Mouse (Mus musculus) heart, adult 9 months (tissue): ENCODE results near the gene Eif4e1b.

ENCODE experiments used
- DNase-seq, 2 experiments: peaks; one replicate each; pipeline ENCODE4 v3.0.0; 2022; ENCODE audit warnings: low spot score in 2 of 2

The Eif4e1b gene

GRCm38 (mm10) chr13:54783698-54784097 is at the start of gene Eif4e1b:
Gene Eif4e1b (plus strand): TSS chr13:54783998.
- DNase-seq = no peak

- DNase-seq = no peak
Measured at GRCm38 (mm10) chr13:54736931-54737330, 46.9 kb upstream of the Eif4e1b start.

- peak in 1 of 2 experiments; percentile 1 for DNase-seq
Measured at GRCm38 (mm10) chr13:54737488-54738212, 46.1 kb upstream of the Eif4e1b start.

GRCm38 (mm10) chr13:54738213-54738601 is 45.6 kb upstream of the Eif4e1b start:
- no peak for DNase-seq

GRCm38 (mm10) chr13:54746110-54746509 is 37.7 kb upstream of the Eif4e1b start:
- no peak for DNase-seq

GRCm38 (mm10) chr13:54746896-54747295 is 36.9 kb upstream of the Eif4e1b start:
- DNase-seq = no peak

GRCm38 (mm10) chr13:54748190-54748589 is 35.6 kb upstream of the Eif4e1b start:
- DNase-seq = no peak

- DNase-seq = no peak
Measured at GRCm38 (mm10) chr13:54748721-54749060, 35.1 kb upstream of the Eif4e1b start.

GRCm38 (mm10) chr13:54749061-54749863 is 34.5 kb upstream of the Eif4e1b start:
- no peak for DNase-seq

- no peak for DNase-seq
Measured at GRCm38 (mm10) chr13:54749864-54750411, 33.9 kb upstream of the Eif4e1b start, which contains the start of gene Gprin1. Gene Gprin1 (minus strand): TSS chr13:54749874.

- DNase-seq = no peak
Measured at GRCm38 (mm10) chr13:54750699-54751098, 33.1 kb upstream of the Eif4e1b start.

- no peak for DNase-seq
Measured at GRCm38 (mm10) chr13:54752656-54753055, 31.1 kb upstream of the Eif4e1b start.

- no peak for DNase-seq
Measured at GRCm38 (mm10) chr13:54753733-54754132, 30.1 kb upstream of the Eif4e1b start.

- DNase-seq = no peak
Measured at GRCm38 (mm10) chr13:54754169-54755080, 29.4 kb upstream of the Eif4e1b start.

- DNase-seq = no peak
Measured at GRCm38 (mm10) chr13:54755201-54755830, 28.5 kb upstream of the Eif4e1b start.

GRCm38 (mm10) chr13:54756156-54756712 is 27.6 kb upstream of the Eif4e1b start:
- no peak for DNase-seq

GRCm38 (mm10) chr13:54757093-54757830 is 26.5 kb upstream of the Eif4e1b start:
- no peak for DNase-seq

GRCm38 (mm10) chr13:54758045-54758755 is 25.6 kb upstream of the Eif4e1b start:
- DNase-seq = peak; percentile 20 to 57

- DNase-seq = no peak
Measured at GRCm38 (mm10) chr13:54758756-54759470, 24.9 kb upstream of the Eif4e1b start.
